Mouse (Mus musculus) cerebellum, adult (tissue): Measurements from ENCODE around the gene Gm21970.
A peak's percentile ranks its signal among the peaks of the same experiment; 100 is the strongest.

ENCODE experiments used
- ATAC-seq: cut with Nextera tagmentation; 2 replicates; pipeline ENCODE4 v1.9.2; 2017; ENCODE audit warnings: mild to moderate bottlenecking, moderate library complexity, mixed read lengths; ENCODE audit not compliant: insufficient number of reproducible peaks, low FRiP score, low TSS enrichment

Gm21970 gene

GRCm38 (mm10) chr16:91398944-91399343 is 7.4 kb downstream of the Gm21970 start:
- no peak for ATAC-seq

DNA sequence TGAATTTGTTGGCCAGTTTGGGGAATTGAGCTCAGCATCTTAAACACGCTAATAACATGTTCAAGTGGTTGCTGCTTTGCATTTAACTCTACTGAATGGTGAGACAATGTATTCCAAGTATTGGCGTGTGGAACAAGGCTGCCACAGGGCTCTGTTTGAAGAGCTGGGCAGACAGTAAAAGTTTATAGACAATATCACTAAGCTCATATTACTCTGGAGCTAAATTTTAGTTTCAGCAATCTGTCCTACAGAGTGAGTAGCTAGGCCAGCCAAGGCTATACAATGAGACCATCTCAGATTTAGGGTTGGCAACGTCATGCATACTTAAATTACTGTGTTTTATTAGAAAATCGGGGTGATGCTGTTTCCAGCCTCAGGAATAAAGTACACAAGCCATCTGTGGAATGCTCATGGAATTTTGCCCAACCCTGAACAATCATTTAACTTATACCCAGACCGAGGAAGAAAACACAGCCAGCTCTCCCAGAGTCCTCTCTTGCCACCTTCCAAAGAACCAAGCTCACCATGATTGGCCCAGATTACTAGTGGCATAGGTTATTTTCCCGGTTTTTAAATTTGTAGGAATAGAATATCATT is 10.1 kb downstream of the Gm21970 start:
- no peak for ATAC-seq

GRCm38 (mm10) chr16:91403784-91404183 is 12.3 kb downstream of the Gm21970 start:
- ATAC-seq: no peak

GRCm38 (mm10) chr16:91404187-91404586 is 12.7 kb downstream of the Gm21970 start:
- no peak for ATAC-seq

- ATAC-seq: no peak
These were observed 13.5 kb downstream of the Gm21970 start for GRCm38 (mm10) chr16:91404828-91405577.

GRCm38 (mm10) chr16:91405640-91406584 is 14.4 kb downstream of the Gm21970 start, which contains the start of gene Il10rb:
TSS of gene Il10rb (plus strand) at chr16:91406164.
- peak; percentile 57 for ATAC-seq

DNA sequence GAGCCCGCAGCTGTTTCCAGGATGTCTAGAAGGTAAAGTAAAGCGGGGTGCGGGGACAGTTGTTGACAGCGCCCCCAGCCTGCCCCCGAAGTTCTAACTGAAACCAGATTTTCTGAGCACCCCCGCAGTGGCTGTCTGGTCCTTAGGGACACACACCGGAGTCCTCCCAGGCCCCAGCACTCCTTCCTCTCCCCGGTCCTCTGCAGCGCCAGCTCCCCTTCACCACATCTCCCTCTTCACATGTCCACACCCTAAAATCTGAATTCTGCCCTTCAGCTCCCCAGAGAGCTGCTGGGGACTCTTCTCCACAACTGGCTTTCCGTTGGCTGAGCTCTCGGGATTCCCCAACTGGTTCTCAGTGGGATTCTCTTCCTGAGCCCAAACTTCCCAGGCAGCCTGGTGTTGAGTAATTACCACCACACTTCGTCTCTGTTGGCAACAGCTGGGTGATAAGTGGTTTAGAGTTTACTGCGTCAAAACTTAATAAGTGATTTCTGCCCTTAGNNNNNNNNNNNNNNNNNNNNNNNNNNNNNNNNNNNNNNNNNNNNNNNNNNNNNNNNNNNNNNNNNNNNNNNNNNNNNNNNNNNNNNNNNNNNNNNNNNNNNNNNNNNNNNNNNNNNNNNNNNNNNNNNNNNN is 15.2 kb downstream of the Gm21970 start:
- no peak for ATAC-seq

- ATAC-seq: no peak
These were observed 21.8 kb downstream of the Gm21970 start for GRCm38 (mm10) chr16:91413102-91413844.

GRCm38 (mm10) chr16:91415391-91416189 is 24.1 kb downstream of the Gm21970 start:
- ATAC-seq: no peak

DNA sequence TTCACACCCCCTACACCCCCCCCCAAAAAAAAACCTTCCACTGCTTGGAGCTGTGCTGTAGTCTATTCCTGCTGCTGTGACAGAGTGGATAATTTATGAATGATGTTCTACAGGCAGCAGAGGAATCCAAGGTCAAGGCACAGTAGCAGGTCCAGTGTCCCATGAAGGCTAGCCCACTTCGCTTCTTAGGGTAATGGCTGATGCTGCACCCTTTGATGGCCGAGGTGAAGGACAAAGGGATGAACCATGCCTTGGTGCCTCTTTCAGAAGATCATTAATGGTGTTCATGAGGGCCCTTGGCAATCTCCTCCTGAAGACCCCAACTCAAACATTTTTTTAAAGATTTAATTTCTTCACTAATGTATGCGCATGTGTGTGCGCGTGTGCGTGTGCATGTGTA is 24.8 kb downstream of the Gm21970 start:
- no peak for ATAC-seq

DNA sequence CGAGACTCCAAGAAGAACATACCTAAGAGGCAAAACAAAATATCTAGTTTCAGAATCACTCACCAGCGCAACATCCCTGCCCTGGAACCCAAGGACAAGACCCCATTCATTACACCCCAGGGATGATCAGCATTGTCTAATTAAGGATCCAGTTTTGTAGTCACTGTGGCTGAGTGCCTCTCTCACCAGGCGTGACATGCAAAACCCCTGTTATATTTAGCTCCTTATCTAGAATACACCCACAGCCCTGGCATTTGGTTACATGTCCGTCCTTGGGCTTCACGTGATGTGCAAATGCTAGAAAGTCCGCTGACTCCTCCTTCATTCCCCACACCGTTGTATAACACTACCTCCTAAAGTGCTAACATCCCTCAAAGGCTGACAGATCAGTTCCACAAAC is 25.4 kb downstream of the Gm21970 start:
- no peak for ATAC-seq

GRCm38 (mm10) chr16:91418531-91418930 is 27.0 kb downstream of the Gm21970 start:
- ATAC-seq: no peak

DNA sequence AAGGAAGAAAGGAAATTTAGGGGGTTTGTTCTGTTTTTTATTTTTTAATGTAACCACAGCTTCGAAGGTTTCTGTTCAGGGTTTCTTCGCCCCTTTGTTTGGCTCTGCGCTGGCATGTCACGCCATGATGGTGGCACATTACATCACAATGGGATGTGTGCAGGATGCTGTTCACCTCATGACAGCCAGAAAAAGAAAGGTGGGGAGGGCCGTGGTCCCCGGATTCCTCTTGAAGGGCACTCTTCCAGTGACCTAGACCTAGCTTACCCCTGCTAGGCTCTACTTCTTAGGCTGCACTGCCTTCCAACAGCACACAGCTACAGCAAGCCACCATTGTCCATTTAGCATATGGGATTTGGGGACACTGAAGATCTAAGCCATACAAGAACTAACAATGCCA is 34.3 kb downstream of the Gm21970 start:
- ATAC-seq: no peak

DNA sequence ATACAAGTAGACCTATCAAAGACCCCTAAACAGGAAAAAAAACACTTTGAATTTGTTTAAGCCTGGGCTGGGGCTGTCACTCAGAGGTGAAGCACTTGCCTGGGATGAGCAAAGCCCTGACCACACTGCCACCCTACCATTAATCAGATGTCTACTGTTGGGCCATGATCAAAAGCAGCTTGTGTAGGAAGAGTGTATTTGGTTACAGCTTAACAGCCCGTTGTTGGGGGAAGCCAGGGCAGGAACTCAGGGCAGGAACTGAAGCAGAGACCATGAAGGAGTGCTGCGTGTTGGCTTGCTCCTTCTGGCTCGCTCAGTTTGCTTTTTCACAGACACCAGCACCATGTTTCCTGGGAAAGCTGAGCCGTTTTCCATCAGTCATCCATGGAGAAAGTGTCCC is 35.1 kb downstream of the Gm21970 start:
- ATAC-seq: no peak

DNA sequence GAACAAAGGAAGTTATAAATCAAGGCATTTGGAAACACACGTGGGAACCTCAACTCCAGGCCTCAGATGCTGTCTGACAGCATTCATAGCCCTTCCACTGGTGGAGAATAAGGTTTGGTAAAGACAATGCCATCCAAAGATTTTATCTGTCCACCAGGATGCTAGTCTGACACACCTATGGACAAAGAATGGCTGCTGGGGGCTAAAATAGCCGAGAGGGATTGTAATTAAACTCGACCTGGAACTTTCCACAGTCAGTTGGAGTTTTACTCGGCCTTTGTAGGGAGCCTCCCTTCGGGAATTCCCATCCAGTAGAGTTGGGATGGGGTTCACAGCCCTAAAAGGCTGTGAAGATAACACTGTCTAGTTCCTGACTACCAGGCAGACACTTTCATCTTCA is 35.9 kb downstream of the Gm21970 start:
- ATAC-seq: no peak

DNA sequence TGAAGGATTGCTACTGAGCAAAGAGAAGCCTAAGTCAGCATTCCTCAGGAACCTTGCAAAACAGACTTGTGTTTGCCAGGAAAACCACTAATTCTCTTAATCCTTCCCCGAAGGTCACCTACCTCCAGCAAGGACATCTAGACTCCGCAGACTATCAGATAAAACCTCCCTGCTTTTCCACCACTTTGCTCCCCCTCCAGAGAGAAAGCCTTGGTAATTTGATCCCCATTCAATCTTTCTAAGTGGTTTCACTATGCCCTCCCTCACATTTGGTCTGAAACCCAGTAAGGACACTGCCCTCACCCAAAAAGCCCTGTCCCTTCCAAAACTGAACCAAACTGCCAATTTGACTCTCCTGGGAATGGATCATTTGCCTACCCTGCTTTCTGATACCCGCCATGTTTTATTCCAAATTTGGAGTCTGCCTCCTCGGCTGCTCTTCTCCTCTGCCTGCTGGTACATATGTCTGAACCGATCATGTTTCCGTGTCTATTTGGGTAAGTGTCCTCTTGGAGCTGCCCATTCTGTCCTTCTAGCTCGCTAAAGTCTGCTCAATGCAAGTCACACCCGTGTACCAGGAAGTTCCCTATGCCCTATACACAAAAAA is 36.8 kb downstream of the Gm21970 start:
- ATAC-seq: no peak

- ATAC-seq: no peak
These were observed 41.3 kb downstream of the Gm21970 start for GRCm38 (mm10) chr16:91432720-91433328.

DNA sequence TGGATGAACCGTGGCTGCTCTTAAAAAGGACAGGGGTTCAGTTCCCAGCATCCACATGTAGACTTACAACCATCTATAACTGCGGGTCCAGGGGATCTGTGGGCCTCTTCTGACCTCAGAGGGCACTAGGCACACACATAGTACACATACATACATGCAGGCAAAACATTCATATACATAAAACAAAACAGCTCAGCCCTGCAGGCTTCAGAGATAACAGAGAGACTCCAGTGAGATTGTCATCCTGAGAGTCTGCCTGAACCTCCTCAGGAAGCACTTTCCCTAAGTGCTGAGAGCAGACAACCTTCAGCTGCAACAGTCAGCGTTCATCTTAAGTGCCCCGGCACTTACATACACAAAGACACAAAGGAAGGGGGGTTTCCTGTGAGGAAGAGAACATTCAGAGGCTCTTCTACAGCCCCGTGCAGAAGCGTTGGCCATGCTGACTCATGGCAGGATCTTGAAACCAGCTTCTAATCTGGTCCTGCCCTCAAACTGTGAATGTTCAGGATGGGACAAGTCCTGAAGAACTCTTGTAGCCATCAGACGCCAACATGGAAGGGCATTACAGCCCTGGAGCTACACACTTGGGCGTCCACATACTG is 41.9 kb downstream of the Gm21970 start:
- no peak for ATAC-seq
